Mouse (Mus musculus): ENCODE data around the gene Gm4131. TPM values are rescaled to one million over a fixed set of nuclear protein-coding genes. Genes with fewer than 3 reads are reported as not detected.

Gm4131 gene
- total RNA-seq, 2 experiments from 2014 or later = not detected

DNA sequence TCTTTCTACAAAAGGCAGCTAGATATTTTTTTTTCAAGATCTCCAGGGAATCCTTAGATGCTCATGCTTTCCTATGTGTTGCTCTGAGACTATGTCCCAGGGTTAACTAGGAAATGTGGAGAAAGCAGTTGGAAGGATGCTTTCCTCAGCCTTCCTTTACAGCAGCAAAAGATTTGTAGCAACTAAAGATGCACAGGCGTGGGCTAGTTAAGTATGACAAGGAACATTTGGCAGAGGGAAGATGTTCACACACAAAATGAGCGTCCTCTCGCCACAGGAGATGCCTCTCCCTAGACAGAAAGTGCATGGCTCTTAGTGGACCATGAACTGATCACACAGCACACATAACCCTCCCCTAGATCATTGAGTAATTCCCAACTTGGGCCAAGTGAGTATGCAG, 149.2 kb downstream of the Gm4131 start:
- DNase-seq = no peak
- intact Hi-C loops (cut with DNase I) = no loop called here

DNA sequence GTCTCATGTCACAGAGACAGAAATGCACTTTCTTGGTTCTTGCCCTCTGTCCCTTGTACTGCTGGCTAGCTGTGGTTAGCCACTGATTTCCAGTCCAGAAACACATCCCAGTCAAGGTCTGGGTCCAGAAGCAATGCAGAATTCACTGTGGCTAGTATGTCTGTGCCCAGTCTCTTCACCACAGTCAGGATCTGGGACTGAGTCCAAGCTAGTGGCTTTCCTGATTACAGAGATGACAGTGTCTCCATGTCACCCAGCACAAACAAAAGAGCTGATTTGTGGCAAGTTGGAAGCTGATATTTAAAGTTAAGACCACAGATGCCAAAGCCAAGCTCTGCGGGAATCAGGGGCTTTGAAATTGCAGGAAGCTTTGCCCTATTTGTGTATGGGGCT, 150.0 kb downstream of the Gm4131 start:
- no peak for DNase-seq
- intact Hi-C loops (cut with DNase I) = no loop called here

DNA sequence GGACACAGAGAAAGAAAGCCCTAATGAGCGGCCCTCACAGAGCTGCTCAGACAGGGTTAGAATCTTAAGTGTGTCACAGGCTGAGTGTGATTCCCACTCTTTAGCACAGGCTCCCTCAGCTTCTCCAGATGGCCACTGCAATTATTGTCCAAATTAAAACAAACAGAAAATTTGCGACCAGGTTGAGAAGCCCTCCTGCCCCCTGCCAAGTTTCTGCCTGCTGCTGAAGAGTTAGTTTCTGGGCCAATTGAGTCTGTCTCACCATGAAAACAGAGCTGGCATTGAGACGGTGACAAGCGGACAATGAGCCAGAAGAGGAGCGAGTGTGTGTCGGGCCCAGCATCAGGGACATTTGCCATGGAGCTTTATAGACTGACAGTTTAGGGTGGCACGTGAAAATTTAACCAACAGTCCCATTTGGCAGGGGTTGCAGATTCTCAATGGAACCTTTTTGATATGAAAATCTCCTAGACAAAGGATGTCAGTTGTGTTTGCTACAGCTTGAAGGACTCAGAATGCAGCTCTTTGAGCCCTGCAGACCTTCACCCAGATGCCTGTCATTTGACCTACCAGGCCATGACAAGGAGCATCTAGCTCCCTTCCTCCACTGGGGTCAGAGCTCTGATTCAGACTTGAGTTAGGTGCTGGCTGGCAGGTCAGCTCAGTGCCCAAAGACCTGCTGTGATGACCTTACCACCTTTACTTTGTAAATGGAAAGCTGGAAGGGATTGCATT, 150.5 kb downstream of the Gm4131 start:
- intact Hi-C loops (cut with DNase I) = no loop called here

More for the DNA sequence above, 150.5 kb downstream of the Gm4131 start:
- DNase-seq = no peak

Other genes starting within 250 kb of the Gm4131 start
- not detected for gene Gucy1b2, start 110.6 kb downstream of the Gm4131 start, total RNA-seq (2021)
- gene Fam124a, start 11.2 kb downstream of the Gm4131 start, total RNA-seq (2021) = 1 to 10 TPM; 1.4 to 2.5 TPM
- not detected for gene Serpine3, start 96.7 kb upstream of the Gm4131 start, total RNA-seq (2021)
- 10 to 100 TPM in 1 of 2 experiments, 1 to 10 TPM in 1; 10.0 to 11.8 TPM for gene Ints6, start 194.2 kb upstream of the Gm4131 start, total RNA-seq (2021)